Mouse (Mus musculus) gastrocnemius, adult 18-20 months (tissue): ENCODE results near the gene Cracr2a. TPM values are rescaled to one million over a fixed set of nuclear protein-coding genes. Genes with fewer than 3 reads are reported as not detected.

ENCODE experiments used
- DNase-seq: peaks from one replicate; pipeline ENCODE4 v3.0.0; 2021; ENCODE audit warnings: low spot score
- total RNA-seq, 2 experiments: library from RNA; stranded (reverse); gene quantifications; 2 replicates each; pipeline ENCODE4 v1.2.3; 2021

Cracr2a gene
- total RNA-seq, 2 experiments from 2014 or later = 0.12 to 0.27 TPM

DNA sequence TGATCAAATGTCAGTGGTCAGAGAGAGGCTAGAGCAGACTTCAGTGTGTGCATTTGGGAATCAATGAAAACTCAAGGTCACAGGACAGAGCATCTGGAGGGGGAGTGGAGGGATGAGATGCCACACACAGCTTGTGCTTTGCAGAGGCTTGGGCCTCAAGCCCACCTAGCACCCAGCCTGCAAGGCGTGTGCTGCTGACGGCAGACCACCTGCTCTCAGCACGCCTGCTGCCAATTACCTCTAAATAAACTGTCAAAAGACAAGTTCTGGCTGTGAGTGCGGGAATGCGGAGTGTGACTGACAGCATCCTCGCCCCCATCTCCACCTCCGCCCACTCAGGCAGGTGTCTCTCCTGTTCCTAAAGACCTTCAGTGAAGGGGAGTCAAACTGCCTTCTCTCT, 131.2 kb downstream of the Cracr2a start:
- DNase-seq = no peak

GRCm38 (mm10) chr6:127693681-127694080, 132.5 kb downstream of the Cracr2a start:
- no peak for DNase-seq

DNA sequence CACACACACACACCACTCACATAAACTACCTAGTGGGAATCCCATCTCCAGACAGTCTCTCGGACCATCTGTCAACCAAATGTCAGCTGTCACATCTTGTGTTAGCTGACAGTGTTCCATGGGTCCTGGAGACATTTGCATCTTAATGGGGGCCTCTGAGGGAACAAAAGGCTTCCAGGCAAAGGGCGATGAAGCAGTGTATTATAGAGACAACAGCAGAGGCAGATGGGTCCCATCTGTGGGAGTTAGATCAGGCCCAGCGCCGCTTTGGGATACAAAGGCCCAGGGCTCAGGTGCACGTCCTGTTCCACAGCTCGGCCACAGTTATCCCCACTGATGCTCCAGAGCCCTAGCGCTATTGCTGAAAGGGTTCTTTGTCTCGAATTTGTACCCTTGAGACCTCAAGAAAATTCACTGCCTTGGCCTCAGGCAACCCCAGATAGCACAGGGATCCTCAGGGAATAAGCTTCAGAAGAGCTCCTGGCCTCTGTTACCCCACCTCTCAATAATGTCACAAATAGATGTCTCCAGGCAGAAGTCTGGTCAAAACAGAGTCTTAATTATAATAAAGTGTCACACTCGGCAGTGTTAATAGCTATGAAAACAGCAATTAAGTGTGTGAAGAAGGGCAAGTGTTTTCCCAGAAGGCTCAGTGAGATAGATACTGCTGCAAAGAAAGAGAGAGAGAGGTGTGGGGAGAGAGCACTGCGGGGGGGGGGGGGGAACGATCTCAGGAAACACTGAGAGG, 140.1 kb downstream of the Cracr2a start:
- DNase-seq = no peak

DNA sequence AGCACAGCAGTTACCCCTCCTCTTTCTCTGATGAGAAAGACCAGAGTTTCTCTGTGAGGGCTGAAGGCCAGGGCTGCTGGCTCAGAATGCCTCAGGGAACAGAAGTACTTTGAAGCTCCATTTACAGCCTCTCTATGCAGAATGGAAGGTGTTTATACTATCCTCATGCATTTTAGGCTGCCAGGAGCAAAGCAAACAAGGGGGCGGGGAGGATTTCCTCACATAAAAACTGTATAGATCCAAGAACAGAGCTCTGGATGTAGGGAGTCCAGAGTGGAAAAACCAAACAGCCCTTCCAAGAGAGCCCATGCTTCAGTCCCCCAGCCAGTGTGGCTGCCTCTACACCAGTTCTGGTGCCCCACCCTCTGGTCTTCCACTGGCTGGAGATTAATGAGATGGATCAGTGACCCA, 147.1 kb downstream of the Cracr2a start:
- DNase-seq = no peak

DNA sequence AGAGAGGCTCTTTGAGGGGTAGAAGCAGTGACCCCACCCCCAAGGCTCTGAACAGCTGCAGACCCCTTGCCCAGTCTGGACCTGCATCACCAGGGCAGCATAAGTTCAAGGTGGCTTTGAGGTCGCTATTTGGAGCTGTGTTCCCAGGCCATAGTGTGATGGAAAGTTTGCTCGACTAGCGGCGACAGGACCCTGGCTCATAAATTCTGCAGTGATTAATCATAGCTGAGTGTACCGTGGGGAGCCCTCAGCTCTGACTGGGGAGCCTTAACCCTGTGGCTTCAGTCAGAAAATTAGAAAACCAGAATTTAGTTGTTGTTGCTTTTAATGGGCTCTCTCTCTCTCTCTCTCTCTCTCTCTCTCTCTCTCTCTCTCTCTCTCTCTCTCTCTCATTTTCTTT, 153.8 kb downstream of the Cracr2a start:
- no peak for DNase-seq

- DNase-seq = no peak
Observed at GRCm38 (mm10) chr6:127715428-127715827, 154.3 kb downstream of the Cracr2a start.

GRCm38 (mm10) chr6:127717239-127718137, 156.3 kb downstream of the Cracr2a start:
- DNase-seq = no peak

DNA sequence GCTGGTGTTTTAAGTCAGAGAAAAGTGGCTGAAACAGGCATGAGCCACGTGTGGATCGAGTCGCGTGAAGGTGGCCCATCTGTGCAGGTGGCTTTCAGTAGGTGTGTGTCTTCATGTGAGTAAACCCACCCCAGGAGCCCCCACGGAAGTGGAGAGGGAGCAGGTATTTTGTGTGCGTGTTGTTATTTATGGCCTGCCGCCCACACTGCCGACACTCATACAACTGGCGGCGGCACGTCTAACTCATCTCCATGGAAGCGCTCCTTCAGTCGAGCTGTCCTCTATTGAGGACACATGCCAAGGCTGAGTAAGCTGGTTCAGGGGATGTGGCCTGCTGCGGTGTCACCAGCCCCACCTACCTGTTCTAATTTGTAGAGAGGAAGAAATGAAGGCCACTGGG, 158.7 kb downstream of the Cracr2a start:
- no peak for DNase-seq

DNA sequence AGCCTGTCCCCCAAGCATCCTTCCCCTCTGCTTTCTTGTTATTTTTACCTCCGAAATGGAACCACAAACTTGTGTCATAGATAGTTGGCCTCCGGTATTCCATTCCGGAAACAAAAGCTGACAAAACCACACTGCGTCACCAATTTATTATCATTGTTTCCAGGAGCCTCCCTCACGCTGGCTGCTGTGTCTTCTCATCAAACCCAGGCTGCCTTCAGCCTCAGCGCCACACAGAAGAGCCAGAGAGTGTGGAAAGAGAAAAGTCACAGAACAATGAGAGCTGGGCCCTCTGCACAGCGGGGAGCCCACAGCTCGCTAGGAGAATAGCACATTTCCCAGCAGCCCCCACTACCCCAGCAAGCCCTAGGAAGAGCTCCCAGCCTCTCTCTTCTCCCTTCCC, 162.0 kb downstream of the Cracr2a start:
- no peak for DNase-seq

Other genes starting within 250 kb of the Cracr2a start
- 1 to 10 TPM; 2.4 to 3.0 TPM for gene Parp11, start 114.5 kb upstream of the Cracr2a start, total RNA-seq
- not detected for gene Prmt8, start 208.1 kb downstream of the Cracr2a start, total RNA-seq